Comparison of ENCODE assay signal across 14 mouse cellular contexts in the genomic region with DNA sequence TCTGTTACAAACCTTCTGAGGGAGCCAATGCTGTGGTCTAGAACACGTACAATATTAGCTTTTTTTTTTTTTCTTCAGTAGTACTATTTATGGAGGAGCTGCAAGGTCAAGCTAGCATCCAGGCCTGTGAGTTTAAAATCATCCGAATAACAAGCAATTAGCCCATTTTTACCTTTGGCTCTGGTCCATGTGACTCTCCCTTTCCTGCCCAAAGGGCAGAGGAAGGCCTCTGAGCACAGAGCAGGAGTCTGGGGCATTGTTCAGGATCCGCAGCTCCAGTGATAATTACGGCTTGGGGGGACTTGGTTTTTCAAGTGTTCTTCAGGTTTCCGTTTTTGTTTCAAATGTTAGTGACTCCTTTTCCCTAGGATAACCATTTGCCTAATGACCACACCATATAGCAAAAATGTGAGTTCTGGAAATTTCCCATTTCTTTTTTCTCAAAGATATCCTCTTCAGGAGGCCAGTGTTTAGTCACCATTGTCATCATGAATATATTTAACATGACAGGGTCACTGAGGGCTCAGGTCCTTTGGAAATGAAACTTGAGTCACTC. TPM values are rescaled to one million over a fixed set of nuclear protein-coding genes. Genes with fewer than 3 reads are reported as not detected.
DNase-seq lines count a peak whose midpoint lies in the region; ATAC-seq and TF ChIP-seq lines count a peak whose summit lies in the region.
"Had no signal": no experiment of that assay in that cellular context is flagged by ENCODE, and none has a peak within 500 bp of the region (broad histone marks: within the 10 kb centered on the region; RNA-seq: fewer than 3 reads in every experiment).

No protein-coding gene starts in this region.

- H3K9ac ChIP-seq in liver, adult 2 months (ENCODE audit: low read depth, low read length), result no peak overlapping the region
- no peak overlapping the region for H3K9ac ChIP-seq in liver, embryonic 12.5 days
- H3K9ac ChIP-seq in midbrain, embryonic 13.5 days (replicated peaks), result no peak overlapping the region
- H3K9ac ChIP-seq: forebrain, embryonic 12.5 days; hindbrain, embryonic 14.5 days; lung, embryonic 15.5 days had no signal

- intact Hi-C loops in heart, postnatal 14 days (cut with DNase I), result no loop called here

- no peaks in the 10 kb centered on the region for H3K79me2 ChIP-seq in liver, adult 2 months (ENCODE audit: control insufficient read depth, insufficient read depth, low read length)

- peak; percentile 68 for DNase-seq in liver, adult 2 months (ENCODE audit: extremely low read depth, low read depth, low spot score)
- DNase-seq in adrenal gland, postnatal 14 days, result peak; percentile 62
- peak; percentile 14 to 25 for DNase-seq in heart, postnatal 14 days
- peak; percentile 68 to 76 for DNase-seq in kidney, postnatal 25 days
- DNase-seq in frontal cortex, adult 2 months (ENCODE audit: extremely low spot score in 1 of 2, low spot score in 1 of 2), result no peak
- DNase-seq: cerebellum, adult 8-10 months; midbrain, embryonic 14.5 days had no signal

- no peak overlapping the region for H3K4me2 ChIP-seq in liver, embryonic 12.5 days
- no peak overlapping the region for H3K4me2 ChIP-seq in midbrain, embryonic 13.5 days (replicated peaks)
- H3K4me2 ChIP-seq: forebrain, embryonic 12.5 days; hindbrain, embryonic 14.5 days; lung, embryonic 15.5 days had no signal

- peaks cover 14% of the 10 kb centered on the region for H3K4me1 ChIP-seq in liver, adult 2 months (ENCODE audit: control insufficient read depth, insufficient read depth, low read length)
- H3K4me1 ChIP-seq in liver, embryonic 12.5 days, result no peaks in the 10 kb centered on the region
- no peaks in the 10 kb centered on the region for H3K4me1 ChIP-seq in midbrain, embryonic 13.5 days (replicated peaks)
- H3K4me1 ChIP-seq: forebrain, embryonic 12.5 days; lung, embryonic 15.5 days had no signal

- no peak for TF ChIP-seq CTCF in liver, adult 2 months (IDR thresholded peaks at IDR 0.05; ENCODE audit: low read depth, low read length)

- ATAC-seq in liver, embryonic 12.5 days, result no peak
- no peak for ATAC-seq in midbrain, embryonic 13.5 days

- H3K36me3 ChIP-seq in liver, adult 2 months (ENCODE audit: control insufficient read depth, insufficient read depth, low read length), result no peaks in the 10 kb centered on the region
- H3K36me3 ChIP-seq in liver, embryonic 12.5 days, result no peaks in the 10 kb centered on the region
- H3K36me3 ChIP-seq in midbrain, embryonic 13.5 days, result no peaks in the 10 kb centered on the region
- H3K36me3 ChIP-seq: forebrain, embryonic 12.5 days; lung, embryonic 15.5 days had no signal

- TF ChIP-seq POLR2A in liver, adult 2 months (IDR thresholded peaks at IDR 0.05; ENCODE audit: extremely low read depth, insufficient read depth, low read length), result no peak

- 45% methylated on average over 5 of the region's 5 CpGs for WGBS in liver, adult 2 months
- 55% methylated on average over 5 of the region's 5 CpGs for WGBS in liver, embryonic 12.5 days (ENCODE audit: insufficient replicate concordance)
- 72% methylated on average over 5 of the region's 5 CpGs for WGBS in midbrain, embryonic 13.5 days

- H3K9me3 ChIP-seq in liver, embryonic 12.5 days (replicated peaks), result no peaks in the 10 kb centered on the region
- no peaks in the 10 kb centered on the region for H3K9me3 ChIP-seq in midbrain, embryonic 13.5 days
- H3K9me3 ChIP-seq: forebrain, embryonic 12.5 days; lung, embryonic 15.5 days had no signal

- no peaks in the 10 kb centered on the region for H3K27me3 ChIP-seq in liver, adult 2 months (ENCODE audit: control insufficient read depth, insufficient read depth, low read length)
- H3K27me3 ChIP-seq in liver, embryonic 12.5 days (replicated peaks), result no peaks in the 10 kb centered on the region
- H3K27me3 ChIP-seq in midbrain, embryonic 13.5 days, result no peaks in the 10 kb centered on the region
- H3K27me3 ChIP-seq: CH12.LX; forebrain, embryonic 12.5 days; lung, embryonic 15.5 days had no signal

- H3K4me3 ChIP-seq in liver, adult 2 months (ENCODE audit: insufficient read depth, low read depth, low read length), result no peak overlapping the region
- H3K4me3 ChIP-seq in liver, embryonic 12.5 days, result no peak overlapping the region
- no peak overlapping the region for H3K4me3 ChIP-seq in midbrain, embryonic 13.5 days (replicated peaks)
- H3K4me3 ChIP-seq: forebrain, embryonic 12.5 days; layer of hippocampus, adult 2 months; lung, embryonic 15.5 days had no signal

- peak overlapping the region; percentile 73 for H3K27ac ChIP-seq in liver, adult 2 months (replicated peaks; ENCODE audit: insufficient read depth, low read depth, low read length)
- no peak overlapping the region for H3K27ac ChIP-seq in liver, embryonic 12.5 days
- H3K27ac ChIP-seq in midbrain, embryonic 13.5 days, result no peak overlapping the region
- H3K27ac ChIP-seq: forebrain, embryonic 12.5 days; hindbrain, embryonic 14.5 days; layer of hippocampus, adult 2 months; lung, embryonic 15.5 days had no signal

RNA-seq across cellular contexts. Expression of gene Rdx, which starts 33.0 kb away (rescaled TPM):
- total RNA-seq in liver, adult 2 months (2014; rRNA removed), result 167 TPM in 2 replicates
- 30.5 and 32.7 TPM in 2 replicates for polyA plus RNA-seq in liver, adult 2 months (2012; rRNA removed)
- 91.0 and 95.6 TPM in 2 replicates for polyA plus RNA-seq in liver, embryonic 12.5 days (2016; fragmentation: Nextera tagmentation; extraction: Ambion mirVana)
- 122 and 131 TPM in 2 replicates for total RNA-seq in adrenal gland, postnatal 14 days (2021)
- total RNA-seq in heart, postnatal 14 days (2021), result 10 to 100 TPM; 94.3 to 96.8 TPM
- 120 TPM in 2 replicates for polyA plus RNA-seq in midbrain, embryonic 13.5 days (2015; fragmentation: Nextera tagmentation; extraction: Ambion mirVana)
- polyA plus RNA-seq in frontal cortex, adult 2 months (2012; rRNA removed), result 44.4 and 47.5 TPM in 2 replicates

RNA-seq across cellular contexts. Expression of gene Fdx1, which starts 50.6 kb away (rescaled TPM):
- 144 and 160 TPM in 2 replicates for total RNA-seq in liver, adult 2 months (2014; rRNA removed)
- polyA plus RNA-seq in liver, adult 2 months (2012; rRNA removed), result 290 and 313 TPM in 2 replicates
- polyA plus RNA-seq in liver, embryonic 12.5 days (2016; fragmentation: Nextera tagmentation; extraction: Ambion mirVana), result 34.4 and 34.9 TPM in 2 replicates
- 2,022 and 2,175 TPM in 2 replicates for total RNA-seq in adrenal gland, postnatal 14 days (2021)
- 10 to 100 TPM; 98.1 to 99.2 TPM for total RNA-seq in heart, postnatal 14 days (2021)
- 37.3 and 39.1 TPM in 2 replicates for polyA plus RNA-seq in midbrain, embryonic 13.5 days (2015; fragmentation: Nextera tagmentation; extraction: Ambion mirVana)
- polyA plus RNA-seq in frontal cortex, adult 2 months (2012; rRNA removed), result 25.4 and 26.0 TPM in 2 replicates

Comparison
In these comparisons a context has a peak if more than half of its experiments do, and no peak if none do; other contexts are left out.
1. DNase-seq: peak in liver, adult 2 months (single experiment), adrenal gland, postnatal 14 days (single experiment), heart, postnatal 14 days (2 of 2) and kidney, postnatal 25 days (2 of 2); none in frontal cortex, adult 2 months (0 of 2).